Mouse (Mus musculus): ENCODE results near the gene Znhit1. TPM values are rescaled to one million over a fixed set of nuclear protein-coding genes. Genes with fewer than 3 reads are reported as not detected.
A peak's percentile ranks its signal among the peaks of the same experiment; 100 is the strongest.

Znhit1 gene
- polyA plus RNA-seq, 1 experiment from 2014 or later: 81.0 TPM

GRCm38 (mm10) chr5:137015913-137016312 lies 28.1 kb upstream of the Znhit1 start:
- no peak for TF ChIP-seq EP300 (optimal IDR thresholded peaks at IDR 0.05)
- no peak for TF ChIP-seq CTCF (IDR thresholded peaks at IDR 0.05; ENCODE audit: low read depth)
- H3K4me1 ChIP-seq (replicated peaks; ENCODE audit: control insufficient read depth, insufficient read depth): no peaks in the 10 kb centered on the region
- no peak for DNase-seq (ENCODE audit: low spot score)
- no peak overlapping the region for H3K27ac ChIP-seq (replicated peaks)
- no peak overlapping the region for H3K4me2 ChIP-seq (replicated peaks; ENCODE audit: low read depth)
- no peaks in the 10 kb centered on the region for H3K36me3 ChIP-seq (ENCODE audit: control insufficient read depth, insufficient read depth, low read length)
- WGBS: 79% methylated on average over 3 of the region's 3 CpGs
- no peak overlapping the region for H3K9ac ChIP-seq (ENCODE audit: low read length)
- no peak overlapping the region for H3K4me3 ChIP-seq (ENCODE audit: low read depth, low read length)
- no peaks in the 10 kb centered on the region for H3K27me3 ChIP-seq (ENCODE audit: control insufficient read depth, insufficient read depth, low read length)
- H3K9me3 ChIP-seq (ENCODE audit: control insufficient read depth, low read length): no peaks in the 10 kb centered on the region
- no peak for ATAC-seq (ENCODE audit: low FRiP score, low TSS enrichment)

GRCm38 (mm10) chr5:137012401-137012950 lies 24.7 kb upstream of the Znhit1 start:
- Histone ChIP-seq H3K4me1 (replicated peaks; ENCODE audit: control insufficient read depth, insufficient read depth) (no peaks in the 10 kb centered on the region), H3K4me3 (ENCODE audit: low read depth, low read length) (no peak overlapping the region), H3K9ac (ENCODE audit: low read length) (no peak overlapping the region), H3K9me3 (ENCODE audit: control insufficient read depth, low read length) (no peaks in the 10 kb centered on the region), H3K27me3 (ENCODE audit: control insufficient read depth, insufficient read depth, low read length) (no peaks in the 10 kb centered on the region), H3K36me3 (ENCODE audit: control insufficient read depth, insufficient read depth, low read length) (no peaks in the 10 kb centered on the region), H3K27ac (replicated peaks) (no peak overlapping the region), H3K4me2 (replicated peaks; ENCODE audit: low read depth) (no peak overlapping the region)
- TF ChIP-seq CTCF (IDR thresholded peaks at IDR 0.05; ENCODE audit: low read depth) (no peak), EP300 (optimal IDR thresholded peaks at IDR 0.05) (no peak)
- WGBS: 63% methylated on average over 15 of the region's 15 CpGs
- ATAC-seq (ENCODE audit: low FRiP score, low TSS enrichment) (no peak), DNase-seq (ENCODE audit: low spot score) (no peak)

- 28% methylated on average over 3 of the region's 3 CpGs for WGBS
- Histone ChIP-seq H3K4me3 (ENCODE audit: low read depth, low read length) (no peak overlapping the region), H3K4me2 (replicated peaks; ENCODE audit: low read depth) (no peak overlapping the region), H3K27ac (replicated peaks) (no peak overlapping the region), H3K27me3 (ENCODE audit: control insufficient read depth, insufficient read depth, low read length) (no peaks in the 10 kb centered on the region), H3K36me3 (ENCODE audit: control insufficient read depth, insufficient read depth, low read length) (no peaks in the 10 kb centered on the region), H3K9ac (ENCODE audit: low read length) (no peak overlapping the region), H3K4me1 (replicated peaks; ENCODE audit: control insufficient read depth, insufficient read depth) (no peaks in the 10 kb centered on the region), H3K9me3 (ENCODE audit: control insufficient read depth, low read length) (no peaks in the 10 kb centered on the region)
- TF ChIP-seq CTCF (IDR thresholded peaks at IDR 0.05; ENCODE audit: low read depth) (peak; percentile 74), EP300 (optimal IDR thresholded peaks at IDR 0.05) (no peak)
- no peak; the same call in 1 of the 2 replicates for ATAC-seq (ENCODE audit: low FRiP score, low TSS enrichment)
- DNase-seq (ENCODE audit: low spot score): no peak
These were observed 22.2 kb upstream of the Znhit1 start for GRCm38 (mm10) chr5:137009988-137010387.

- Histone ChIP-seq H3K4me2 (replicated peaks; ENCODE audit: low read depth) (no peak overlapping the region), H3K36me3 (ENCODE audit: control insufficient read depth, insufficient read depth, low read length) (no peaks in the 10 kb centered on the region), H3K27ac (replicated peaks) (no peak overlapping the region), H3K9me3 (ENCODE audit: control insufficient read depth, low read length) (no peaks in the 10 kb centered on the region), H3K27me3 (ENCODE audit: control insufficient read depth, insufficient read depth, low read length) (no peaks in the 10 kb centered on the region), H3K4me1 (replicated peaks; ENCODE audit: control insufficient read depth, insufficient read depth) (no peaks in the 10 kb centered on the region), H3K4me3 (ENCODE audit: low read depth, low read length) (no peak overlapping the region), H3K9ac (ENCODE audit: low read length) (no peak overlapping the region)
- no peak for TF ChIP-seq CTCF (IDR thresholded peaks at IDR 0.05; ENCODE audit: low read depth)
- no peak for TF ChIP-seq EP300 (optimal IDR thresholded peaks at IDR 0.05)
- whole genome bisulfite sequencing: 31% methylated on average over 8 of the region's 8 CpGs
- DNase-seq (ENCODE audit: low spot score) (no peak), ATAC-seq (ENCODE audit: low FRiP score, low TSS enrichment) (no peak)
These were observed 19.5 kb upstream of the Znhit1 start for GRCm38 (mm10) chr5:137007276-137007675.

- Histone ChIP-seq H3K4me1 (replicated peaks; ENCODE audit: control insufficient read depth, insufficient read depth) (no peaks in the 10 kb centered on the region), H3K9me3 (ENCODE audit: control insufficient read depth, low read length) (no peaks in the 10 kb centered on the region), H3K27me3 (ENCODE audit: control insufficient read depth, insufficient read depth, low read length) (no peaks in the 10 kb centered on the region), H3K9ac (ENCODE audit: low read length) (no peak overlapping the region), H3K27ac (replicated peaks) (no peak overlapping the region), H3K36me3 (ENCODE audit: control insufficient read depth, insufficient read depth, low read length) (no peaks in the 10 kb centered on the region), H3K4me3 (ENCODE audit: low read depth, low read length) (no peak overlapping the region), H3K4me2 (replicated peaks; ENCODE audit: low read depth) (no peak overlapping the region)
- ATAC-seq (ENCODE audit: low FRiP score, low TSS enrichment): no peak
- TF ChIP-seq CTCF (IDR thresholded peaks at IDR 0.05; ENCODE audit: low read depth): no peak
- no peak for TF ChIP-seq EP300 (optimal IDR thresholded peaks at IDR 0.05)
- 76% methylated on average over 2 of the region's 2 CpGs for WGBS
- DNase-seq (ENCODE audit: low spot score): peak; percentile 31
These were observed 12.8 kb upstream of the Znhit1 start for GRCm38 (mm10) chr5:137000612-137001011.

- no peaks in the 10 kb centered on the region for H3K9me3 ChIP-seq (ENCODE audit: control insufficient read depth, low read length)
- peaks cover 5% of the 10 kb centered on the region for H3K36me3 ChIP-seq (ENCODE audit: control insufficient read depth, insufficient read depth, low read length)
- H3K27ac ChIP-seq (replicated peaks): no peak overlapping the region
- no peak overlapping the region for H3K4me3 ChIP-seq (ENCODE audit: low read depth, low read length)
- no peak for DNase-seq (ENCODE audit: low spot score)
- H3K9ac ChIP-seq (ENCODE audit: low read length): no peak overlapping the region
- H3K27me3 ChIP-seq (ENCODE audit: control insufficient read depth, insufficient read depth, low read length): no peaks in the 10 kb centered on the region
- no peak for ATAC-seq (ENCODE audit: low FRiP score, low TSS enrichment)
- 66% methylated on average over 3 of the region's 5 CpGs for WGBS
- TF ChIP-seq CTCF (IDR thresholded peaks at IDR 0.05; ENCODE audit: low read depth): no peak
- TF ChIP-seq EP300 (optimal IDR thresholded peaks at IDR 0.05): no peak
- H3K4me2 ChIP-seq (replicated peaks; ENCODE audit: low read depth): no peak overlapping the region
- no peaks in the 10 kb centered on the region for H3K4me1 ChIP-seq (replicated peaks; ENCODE audit: control insufficient read depth, insufficient read depth)
These were observed 11.6 kb upstream of the Znhit1 start for GRCm38 (mm10) chr5:136999449-136999848.
